Mouse (Mus musculus) layer of hippocampus, adult 9-10 months (tissue): ENCODE data around the gene Coq10b.

Experiments
- DNase-seq: peaks from one replicate; pipeline ENCODE4 v3.0.0; 2022; ENCODE audit warnings: low spot score

The Coq10b gene

GRCm38 (mm10) chr1:55108473-55108872, 55.9 kb downstream of the Coq10b start:
- DNase-seq: no peak

DNA sequence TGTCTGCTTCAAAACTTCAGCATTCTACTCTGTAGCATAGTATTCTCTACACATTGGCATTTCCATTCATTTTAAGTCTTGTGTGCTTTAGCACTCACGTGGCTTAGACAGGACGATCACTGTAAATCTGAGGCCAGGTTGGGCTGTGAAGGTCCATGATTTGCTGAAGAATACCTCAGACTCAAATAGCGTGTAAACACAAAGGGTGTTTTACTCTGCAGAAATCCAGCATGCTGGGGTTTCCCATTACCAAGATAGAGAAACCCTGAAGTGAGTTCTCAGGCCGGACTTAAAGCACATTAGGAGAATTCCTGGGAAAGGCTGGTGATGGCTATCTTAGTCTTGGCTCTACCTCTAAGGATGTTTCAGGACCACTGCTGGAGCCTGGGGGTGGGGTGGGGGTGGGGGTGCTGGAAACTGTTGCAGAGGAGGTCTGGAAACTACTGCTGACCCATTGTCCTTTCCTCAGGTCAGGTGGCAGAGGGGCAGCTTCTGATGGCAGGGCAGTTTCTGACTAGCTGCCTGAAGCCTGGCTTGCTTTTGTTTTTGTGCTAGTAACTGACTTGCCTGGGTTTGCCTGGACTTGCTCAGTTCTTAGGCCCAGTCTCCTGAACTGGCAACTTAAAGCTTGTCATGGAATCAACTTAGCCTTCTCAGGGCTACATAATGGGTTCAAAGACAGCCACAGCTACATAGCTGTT, 56.6 kb downstream of the Coq10b start:
- DNase-seq: no peak
